Comparison of ENCODE assay signal across 9 mouse cellular contexts in the genomic region with DNA sequence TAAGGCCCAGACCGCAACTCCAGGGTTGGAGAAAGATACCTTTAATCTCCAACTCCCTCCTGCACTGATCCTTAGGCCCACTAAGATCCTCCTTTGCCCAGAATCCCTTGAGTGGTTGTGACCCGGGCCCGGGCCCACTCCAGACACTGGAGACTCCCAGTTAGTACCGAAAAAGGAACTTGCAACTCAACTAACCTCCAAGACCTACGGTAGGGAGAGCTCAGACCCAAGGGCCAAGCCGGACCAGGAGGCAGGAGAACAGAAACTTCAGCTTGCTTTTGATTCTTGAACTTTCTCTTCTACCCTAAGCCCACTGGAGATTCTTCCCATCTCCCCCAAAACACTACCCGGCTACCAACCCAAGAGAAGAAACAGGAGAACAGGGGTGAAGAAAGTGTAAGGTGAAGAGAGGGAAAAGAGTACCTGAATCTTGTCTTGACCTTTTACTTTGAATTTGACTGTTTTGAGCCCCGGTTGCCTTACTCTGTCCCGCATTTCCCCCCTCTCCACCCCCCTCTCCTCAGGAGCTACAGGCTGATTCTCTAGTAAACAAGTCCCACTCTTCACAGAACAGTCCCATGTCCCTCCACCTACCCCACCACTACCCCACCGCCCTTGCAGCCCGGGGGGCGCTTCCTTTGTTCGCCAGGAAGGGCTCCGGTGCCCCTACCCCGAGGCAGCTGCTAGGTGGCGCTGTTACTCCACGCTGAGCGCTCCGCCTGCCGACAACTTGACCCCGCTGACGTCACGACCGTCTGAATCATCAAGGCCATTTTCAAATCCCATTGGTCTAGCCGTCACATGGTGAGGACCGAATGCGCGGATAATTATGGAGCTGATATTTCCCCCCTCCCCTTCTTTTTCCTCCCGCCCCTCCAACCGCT. TPM values are rescaled to one million over a fixed set of nuclear protein-coding genes. Genes with fewer than 3 reads are reported as not detected.
DNase-seq lines count a peak whose midpoint lies in the region; ATAC-seq and TF ChIP-seq lines count a peak whose summit lies in the region.
"Had no signal": no experiment of that assay in that cellular context is flagged by ENCODE, and none has a peak within 500 bp of the region (broad histone marks: within the 10 kb centered on the region; RNA-seq: fewer than 3 reads in every experiment).

No protein-coding gene starts in this region.

- H3K9me3 ChIP-seq in forebrain, embryonic 11.5 days (ENCODE audit: control insufficient read depth, low read length) = no peaks in the 10 kb centered on the region
- H3K9me3 ChIP-seq in hindbrain, embryonic 12.5 days (replicated peaks) = no peaks in the 10 kb centered on the region
- no peaks in the 10 kb centered on the region for H3K9me3 ChIP-seq in limb, embryonic 14.5 days (ENCODE audit: control insufficient read depth, low read length)

- no peak overlapping the region for H3K4me2 ChIP-seq in forebrain, embryonic 11.5 days (ENCODE audit: low read depth, low read length, severe bottlenecking)
- peak overlapping the region; percentile 17; the same call in 1 of the 2 replicates for H3K4me2 ChIP-seq in hindbrain, embryonic 12.5 days (replicated peaks)
- H3K4me2 ChIP-seq in limb, embryonic 14.5 days (replicated peaks; ENCODE audit: low read depth, low read length, severe bottlenecking) = peak overlapping the region; percentile 54

- no peaks in the 10 kb centered on the region for H3K36me3 ChIP-seq in forebrain, embryonic 11.5 days (ENCODE audit: control insufficient read depth, insufficient read depth, low read length)
- H3K36me3 ChIP-seq in hindbrain, embryonic 12.5 days = no peaks in the 10 kb centered on the region
- H3K36me3 ChIP-seq in limb, embryonic 14.5 days (ENCODE audit: control insufficient read depth, insufficient read depth, low read length) = no peaks in the 10 kb centered on the region
- no peaks in the 10 kb centered on the region for H3K36me3 ChIP-seq in testis, adult 2 months (ENCODE audit: control insufficient read depth, insufficient read depth, low read length)

- H3K4me1 ChIP-seq in forebrain, embryonic 11.5 days (replicated peaks; ENCODE audit: control insufficient read depth, insufficient read depth, low read length) = no peaks in the 10 kb centered on the region
- 0 out of 2 replicates have a peak, but pooled peaks cover 7% of the 10 kb centered on the region for H3K4me1 ChIP-seq in hindbrain, embryonic 12.5 days
- H3K4me1 ChIP-seq in limb, embryonic 14.5 days (ENCODE audit: control insufficient read depth, insufficient read depth, low read length) = peaks cover 2% of the 10 kb centered on the region; the same call in 1 of the 2 replicates
- H3K4me1 ChIP-seq in testis, adult 2 months (ENCODE audit: control insufficient read depth, insufficient read depth, low read length) = peaks cover 9% of the 10 kb centered on the region

- TF ChIP-seq CTCF in testis, adult 2 months (IDR thresholded peaks at IDR 0.05; ENCODE audit: control insufficient read depth, insufficient read depth, insufficient replicate concordance, low read depth, low read length) = peak; percentile 93; the same call in 1 of the 2 replicates

- H3K4me3 ChIP-seq in forebrain, embryonic 11.5 days (ENCODE audit: low read depth, low read length) = no peak overlapping the region
- peak overlapping the region; percentile 1; the same call in 1 of the 2 replicates for H3K4me3 ChIP-seq in hindbrain, embryonic 12.5 days
- H3K4me3 ChIP-seq in limb, embryonic 14.5 days (replicated peaks; ENCODE audit: low read length) = peak overlapping the region; percentile 38
- H3K4me3 ChIP-seq in testis, adult 2 months (ENCODE audit: control insufficient read depth, low read depth, low read length) = no peak overlapping the region
- H3K4me3 ChIP-seq: erythroblast, embryonic 14.5 days had no signal

- no peak for TF ChIP-seq POLR2A in limb, embryonic 14.5 days (IDR thresholded peaks at IDR 0.05; ENCODE audit: borderline replicate concordance, extremely low read depth, insufficient read depth, insufficient read length)
- TF ChIP-seq POLR2A in testis, adult 2 months (IDR thresholded peaks at IDR 0.05; ENCODE audit: control insufficient read depth, low read depth, low read length) = no peak

- 3% methylated on average over 29 of the region's 30 CpGs for WGBS in forebrain, embryonic 11.5 days
- WGBS in hindbrain, embryonic 12.5 days = 2% methylated on average over 30 of the region's 30 CpGs
- 5% methylated on average over 28 of the region's 30 CpGs for WGBS in limb, embryonic 14.5 days

- H3K27me3 ChIP-seq in forebrain, embryonic 11.5 days (ENCODE audit: control insufficient read depth, insufficient read depth, low read length) = peaks cover 96% of the 10 kb centered on the region
- peaks cover 97% of the 10 kb centered on the region for H3K27me3 ChIP-seq in hindbrain, embryonic 12.5 days
- H3K27me3 ChIP-seq in limb, embryonic 14.5 days (ENCODE audit: control insufficient read depth, insufficient read depth, low read length) = peaks cover 89% of the 10 kb centered on the region
- peaks cover 11% of the 10 kb centered on the region for H3K27me3 ChIP-seq in testis, adult 2 months (ENCODE audit: control insufficient read depth, insufficient read depth, low read length)

- H3K27ac ChIP-seq in forebrain, embryonic 11.5 days (ENCODE audit: low read depth, low read length) = no peak overlapping the region
- no peak overlapping the region for H3K27ac ChIP-seq in hindbrain, embryonic 12.5 days
- peak overlapping the region; percentile 63 for H3K27ac ChIP-seq in limb, embryonic 14.5 days (replicated peaks; ENCODE audit: low read depth, low read length)
- 0 out of 2 replicates have a peak overlapping the region, but pooled peaks have one; percentile 22 for H3K27ac ChIP-seq in testis, adult 2 months (ENCODE audit: control insufficient read depth, insufficient read depth, low read depth, low read length)

- peak; percentile 71 for ATAC-seq in forebrain, embryonic 11.5 days (replicated peaks; ENCODE audit: low FRiP score)
- no peak for ATAC-seq in hindbrain, embryonic 12.5 days (ENCODE audit: low FRiP score)
- peak; percentile 75 for ATAC-seq in limb, embryonic 14.5 days (ENCODE audit: low FRiP score, low read depth)

- H3K9ac ChIP-seq in forebrain, embryonic 11.5 days (ENCODE audit: low read length) = no peak overlapping the region
- no peak overlapping the region for H3K9ac ChIP-seq in hindbrain, embryonic 12.5 days
- peak overlapping the region; percentile 40 for H3K9ac ChIP-seq in limb, embryonic 14.5 days (ENCODE audit: low read depth, low read length, severe bottlenecking)

- peak; percentile 68 for DNase-seq in CD4-positive helper T cell, adult 2 months (ENCODE audit: low read depth, low spot score)
- DNase-seq in ZHBTc4 (ENCODE audit: low read depth, low spot score) = peak; percentile 95
- DNase-seq in forebrain, embryonic 11.5 days (ENCODE audit: low spot score) = peak; percentile 90
- DNase-seq in limb, embryonic 14.5 days (ENCODE audit: low spot score) = peak; percentile 94
- peak; percentile 39 to 57 for DNase-seq in monocyte, adult 2 months (ENCODE audit: low read depth in 1 of 2, low spot score in 2 of 2)
- no peak for DNase-seq in cerebellum, adult 11-12 months

RNA-seq across cellular contexts. Expression of a gene that starts 0.5 kb away (rescaled TPM):
- not detected in 2 replicates for polyA plus RNA-seq in forebrain, embryonic 11.5 days (2014; fragmentation: Nextera tagmentation; extraction: Ambion mirVana)
- not detected in 2 replicates for polyA plus RNA-seq in hindbrain, embryonic 12.5 days (2016; fragmentation: Nextera tagmentation; extraction: Ambion mirVana)
- polyA plus RNA-seq in limb, embryonic 14.5 days (2012; rRNA removed) = 9.7 and 14.3 TPM in 2 replicates
- polyA plus RNA-seq in limb, embryonic 14.5 days (2014; fragmentation: Nextera tagmentation; extraction: Ambion mirVana) = 5.8 and 6.0 TPM in 2 replicates
- 0.29 and 0.31 TPM in 2 replicates for polyA plus RNA-seq in testis, adult 2 months (2012; rRNA removed)
- polyA plus RNA-seq: erythroblast, embryonic 14.5 days had no signal

RNA-seq across cellular contexts. Expression of a gene that starts 1.1 kb away (rescaled TPM):
- not detected in 2 replicates for polyA plus RNA-seq in forebrain, embryonic 11.5 days (2014; fragmentation: Nextera tagmentation; extraction: Ambion mirVana)
- polyA plus RNA-seq in hindbrain, embryonic 12.5 days (2016; fragmentation: Nextera tagmentation; extraction: Ambion mirVana) = 20.2 and 37.0 TPM in 2 replicates
- 7.6 and 9.0 TPM in 2 replicates for polyA plus RNA-seq in limb, embryonic 14.5 days (2012; rRNA removed)
- 2.6 and 3.5 TPM in 2 replicates for polyA plus RNA-seq in limb, embryonic 14.5 days (2014; fragmentation: Nextera tagmentation; extraction: Ambion mirVana)
- 0.53 and 0.66 TPM in 2 replicates for polyA plus RNA-seq in testis, adult 2 months (2012; rRNA removed)
- polyA plus RNA-seq: erythroblast, embryonic 14.5 days had no signal

RNA-seq across cellular contexts. Expression of a gene that starts 10.1 kb away (rescaled TPM):
- polyA plus RNA-seq in forebrain, embryonic 11.5 days (2014; fragmentation: Nextera tagmentation; extraction: Ambion mirVana) = not detected in 2 replicates
- not detected in 2 replicates for polyA plus RNA-seq in hindbrain, embryonic 12.5 days (2016; fragmentation: Nextera tagmentation; extraction: Ambion mirVana)
- polyA plus RNA-seq in limb, embryonic 14.5 days (2012; rRNA removed) = 2.1 TPM in 2 replicates
- 1.1 and 1.3 TPM in 2 replicates for polyA plus RNA-seq in limb, embryonic 14.5 days (2014; fragmentation: Nextera tagmentation; extraction: Ambion mirVana)
- 2.1 and 2.6 TPM in 2 replicates for polyA plus RNA-seq in testis, adult 2 months (2012; rRNA removed)
- polyA plus RNA-seq: erythroblast, embryonic 14.5 days had no signal

RNA-seq across cellular contexts. Expression of a gene that starts 11.9 kb away (rescaled TPM):
- polyA plus RNA-seq in forebrain, embryonic 11.5 days (2014; fragmentation: Nextera tagmentation; extraction: Ambion mirVana) = not detected in 2 replicates
- polyA plus RNA-seq in hindbrain, embryonic 12.5 days (2016; fragmentation: Nextera tagmentation; extraction: Ambion mirVana) = not detected in 2 replicates
- polyA plus RNA-seq in limb, embryonic 14.5 days (2012; rRNA removed) = 7.4 and 7.6 TPM in 2 replicates
- polyA plus RNA-seq in limb, embryonic 14.5 days (2014; fragmentation: Nextera tagmentation; extraction: Ambion mirVana) = 1.4 TPM in 2 replicates
- not detected in 2 replicates for polyA plus RNA-seq in testis, adult 2 months (2012; rRNA removed)
- polyA plus RNA-seq: erythroblast, embryonic 14.5 days had no signal

RNA-seq across cellular contexts. Expression of a gene that starts 24.3 kb away (rescaled TPM):
- polyA plus RNA-seq in forebrain, embryonic 11.5 days (2014; fragmentation: Nextera tagmentation; extraction: Ambion mirVana) = not detected in 2 replicates
- polyA plus RNA-seq in hindbrain, embryonic 12.5 days (2016; fragmentation: Nextera tagmentation; extraction: Ambion mirVana) = not detected in 2 replicates
- 3.5 and 3.9 TPM in 2 replicates for polyA plus RNA-seq in limb, embryonic 14.5 days (2012; rRNA removed)
- polyA plus RNA-seq in limb, embryonic 14.5 days (2014; fragmentation: Nextera tagmentation; extraction: Ambion mirVana) = 1.9 TPM in 2 replicates
- 0.15 and 0.34 TPM in 2 replicates for polyA plus RNA-seq in testis, adult 2 months (2012; rRNA removed)
- polyA plus RNA-seq: erythroblast, embryonic 14.5 days had no signal

Comparison
In these comparisons a context has a peak if more than half of its experiments do, and no peak if none do; other contexts are left out.
1. H3K27ac ChIP-seq: peak in limb, embryonic 14.5 days (single experiment) and testis, adult 2 months (single experiment); none in forebrain, embryonic 11.5 days (single experiment) and hindbrain, embryonic 12.5 days (single experiment).
2. H3K4me3 ChIP-seq: peak in hindbrain, embryonic 12.5 days (single experiment) and limb, embryonic 14.5 days (single experiment); none in forebrain, embryonic 11.5 days (single experiment) and testis, adult 2 months (single experiment).